Mouse (Mus musculus): ENCODE measurements at regions not wholly inside any gene's neighbourhood (a gene's known extent, or its start where the extent isn't known, plus 50 kb on each side); places are given as distances from the start of the nearest gene placed in this dataset.

GRCm38 (mm10) chr5:46006228-46006627 is 148.8 kb upstream of the Lcorl start:
- ATAC-seq (ENCODE audit: low FRiP score, low read depth) (no peak), DNase-seq (ENCODE audit: low spot score) (no peak)
- Histone ChIP-seq H3K27me3 (ENCODE audit: control insufficient read depth, insufficient read depth, low read length) (no peaks in the 10 kb centered on the region), H3K4me3 (replicated peaks; ENCODE audit: low read length) (no peak overlapping the region), H3K9me3 (ENCODE audit: control insufficient read depth, low read length) (no peaks in the 10 kb centered on the region), H3K27ac (replicated peaks; ENCODE audit: low read depth, low read length) (no peak overlapping the region), H3K36me3 (ENCODE audit: control insufficient read depth, insufficient read depth, low read length) (no peaks in the 10 kb centered on the region), H3K9ac (ENCODE audit: low read depth, low read length, severe bottlenecking) (no peak overlapping the region), H3K4me2 (replicated peaks; ENCODE audit: low read depth, low read length, severe bottlenecking) (no peak overlapping the region), H3K4me1 (ENCODE audit: control insufficient read depth, insufficient read depth, low read length) (no peaks in the 10 kb centered on the region)
- 87% methylated on average over 3 of the region's 3 CpGs for WGBS
- no peak for TF ChIP-seq POLR2A (IDR thresholded peaks at IDR 0.05; ENCODE audit: borderline replicate concordance, extremely low read depth, insufficient read depth, insufficient read length)

GRCm38 (mm10) chr5:46005631-46006030 is 148.2 kb upstream of the Lcorl start:
- Histone ChIP-seq H3K36me3 (ENCODE audit: control insufficient read depth, insufficient read depth, low read length) (no peaks in the 10 kb centered on the region), H3K4me3 (replicated peaks; ENCODE audit: low read length) (no peak overlapping the region), H3K9me3 (ENCODE audit: control insufficient read depth, low read length) (no peaks in the 10 kb centered on the region), H3K27ac (replicated peaks; ENCODE audit: low read depth, low read length) (no peak overlapping the region), H3K9ac (ENCODE audit: low read depth, low read length, severe bottlenecking) (no peak overlapping the region), H3K4me1 (ENCODE audit: control insufficient read depth, insufficient read depth, low read length) (no peaks in the 10 kb centered on the region), H3K27me3 (ENCODE audit: control insufficient read depth, insufficient read depth, low read length) (no peaks in the 10 kb centered on the region), H3K4me2 (replicated peaks; ENCODE audit: low read depth, low read length, severe bottlenecking) (no peak overlapping the region)
- ATAC-seq (ENCODE audit: low FRiP score, low read depth) (no peak), DNase-seq (ENCODE audit: low spot score) (no peak)
- WGBS = 81% methylated on average over 1 of the region's 1 CpGs
- no peak for TF ChIP-seq POLR2A (IDR thresholded peaks at IDR 0.05; ENCODE audit: borderline replicate concordance, extremely low read depth, insufficient read depth, insufficient read length)

- 84% methylated on average over 5 of the region's 5 CpGs for WGBS
- Histone ChIP-seq H3K27me3 (ENCODE audit: control insufficient read depth, insufficient read depth, low read length) (no peaks in the 10 kb centered on the region), H3K36me3 (ENCODE audit: control insufficient read depth, insufficient read depth, low read length) (no peaks in the 10 kb centered on the region), H3K9ac (ENCODE audit: low read depth, low read length, severe bottlenecking) (no peak overlapping the region), H3K4me2 (replicated peaks; ENCODE audit: low read depth, low read length, severe bottlenecking) (no peak overlapping the region), H3K9me3 (ENCODE audit: control insufficient read depth, low read length) (no peaks in the 10 kb centered on the region), H3K4me1 (ENCODE audit: control insufficient read depth, insufficient read depth, low read length) (no peaks in the 10 kb centered on the region), H3K27ac (replicated peaks; ENCODE audit: low read depth, low read length) (no peak overlapping the region), H3K4me3 (replicated peaks; ENCODE audit: low read length) (no peak overlapping the region)
- TF ChIP-seq POLR2A (IDR thresholded peaks at IDR 0.05; ENCODE audit: borderline replicate concordance, extremely low read depth, insufficient read depth, insufficient read length) = no peak
- no peak for ATAC-seq (ENCODE audit: low FRiP score, low read depth)
- DNase-seq (ENCODE audit: low spot score) = no peak
These were observed 144.6 kb upstream of the Lcorl start for GRCm38 (mm10) chr5:46002011-46002410.

- no peaks in the 10 kb centered on the region for H3K27me3 ChIP-seq (ENCODE audit: control insufficient read depth, insufficient read depth, low read length)
- 78% methylated on average over 2 of the region's 2 CpGs for WGBS
- H3K27ac ChIP-seq (replicated peaks; ENCODE audit: low read depth, low read length) = no peak overlapping the region
- no peaks in the 10 kb centered on the region for H3K36me3 ChIP-seq (ENCODE audit: control insufficient read depth, insufficient read depth, low read length)
- no peak for TF ChIP-seq POLR2A (IDR thresholded peaks at IDR 0.05; ENCODE audit: borderline replicate concordance, extremely low read depth, insufficient read depth, insufficient read length)
- no peak overlapping the region for H3K9ac ChIP-seq (ENCODE audit: low read depth, low read length, severe bottlenecking)
- no peaks in the 10 kb centered on the region for H3K9me3 ChIP-seq (ENCODE audit: control insufficient read depth, low read length)
- no peak overlapping the region for H3K4me2 ChIP-seq (replicated peaks; ENCODE audit: low read depth, low read length, severe bottlenecking)
- no peak overlapping the region for H3K4me3 ChIP-seq (replicated peaks; ENCODE audit: low read length)
- no peaks in the 10 kb centered on the region for H3K4me1 ChIP-seq (ENCODE audit: control insufficient read depth, insufficient read depth, low read length)
- ATAC-seq (ENCODE audit: low FRiP score, low read depth) (no peak), DNase-seq (ENCODE audit: low spot score) (no peak)
These were observed 100.4 kb upstream of the Lcorl start for GRCm38 (mm10) chr5:45957766-45958165.

- H3K27ac ChIP-seq (replicated peaks; ENCODE audit: low read depth, low read length) = no peak overlapping the region
- H3K27me3 ChIP-seq (ENCODE audit: control insufficient read depth, insufficient read depth, low read length) = no peaks in the 10 kb centered on the region
- H3K9ac ChIP-seq (ENCODE audit: low read depth, low read length, severe bottlenecking) = no peak overlapping the region
- no peak overlapping the region for H3K4me2 ChIP-seq (replicated peaks; ENCODE audit: low read depth, low read length, severe bottlenecking)
- H3K4me1 ChIP-seq (ENCODE audit: control insufficient read depth, insufficient read depth, low read length) = no peaks in the 10 kb centered on the region
- no peak for TF ChIP-seq POLR2A (IDR thresholded peaks at IDR 0.05; ENCODE audit: borderline replicate concordance, extremely low read depth, insufficient read depth, insufficient read length)
- H3K36me3 ChIP-seq (ENCODE audit: control insufficient read depth, insufficient read depth, low read length) = no peaks in the 10 kb centered on the region
- 84% methylated on average over 3 of the region's 3 CpGs for WGBS
- no peaks in the 10 kb centered on the region for H3K9me3 ChIP-seq (ENCODE audit: control insufficient read depth, low read length)
- no peak overlapping the region for H3K4me3 ChIP-seq (replicated peaks; ENCODE audit: low read length)
- no peak for ATAC-seq (ENCODE audit: low FRiP score, low read depth)
- DNase-seq (ENCODE audit: low spot score) = no peak
These were observed 86.6 kb upstream of the Lcorl start for GRCm38 (mm10) chr5:45943970-45944369.

- H3K4me1 ChIP-seq (ENCODE audit: control insufficient read depth, insufficient read depth, low read length) = no peaks in the 10 kb centered on the region
- 85% methylated on average over 4 of the region's 4 CpGs for WGBS
- H3K36me3 ChIP-seq (ENCODE audit: control insufficient read depth, insufficient read depth, low read length) = no peaks in the 10 kb centered on the region
- no peaks in the 10 kb centered on the region for H3K9me3 ChIP-seq (ENCODE audit: control insufficient read depth, low read length)
- H3K4me2 ChIP-seq (replicated peaks; ENCODE audit: low read depth, low read length, severe bottlenecking) = no peak overlapping the region
- H3K9ac ChIP-seq (ENCODE audit: low read depth, low read length, severe bottlenecking) = no peak overlapping the region
- no peaks in the 10 kb centered on the region for H3K27me3 ChIP-seq (ENCODE audit: control insufficient read depth, insufficient read depth, low read length)
- no peak for TF ChIP-seq POLR2A (IDR thresholded peaks at IDR 0.05; ENCODE audit: borderline replicate concordance, extremely low read depth, insufficient read depth, insufficient read length)
- H3K4me3 ChIP-seq (replicated peaks; ENCODE audit: low read length) = no peak overlapping the region
- no peak for ATAC-seq (ENCODE audit: low FRiP score, low read depth)
- no peak for DNase-seq (ENCODE audit: low spot score)
- no peak overlapping the region for H3K27ac ChIP-seq (replicated peaks; ENCODE audit: low read depth, low read length)
These were observed 75.6 kb upstream of the Lcorl start for GRCm38 (mm10) chr5:45932970-45933369.
